Mouse (Mus musculus): Measurements from ENCODE around the gene Hmg20b. TPM values are rescaled to one million over a fixed set of nuclear protein-coding genes. Genes with fewer than 3 reads are reported as not detected.

The Hmg20b gene
- polyA plus RNA-seq, 1 experiment from 2014 or later: 122 TPM

DNA sequence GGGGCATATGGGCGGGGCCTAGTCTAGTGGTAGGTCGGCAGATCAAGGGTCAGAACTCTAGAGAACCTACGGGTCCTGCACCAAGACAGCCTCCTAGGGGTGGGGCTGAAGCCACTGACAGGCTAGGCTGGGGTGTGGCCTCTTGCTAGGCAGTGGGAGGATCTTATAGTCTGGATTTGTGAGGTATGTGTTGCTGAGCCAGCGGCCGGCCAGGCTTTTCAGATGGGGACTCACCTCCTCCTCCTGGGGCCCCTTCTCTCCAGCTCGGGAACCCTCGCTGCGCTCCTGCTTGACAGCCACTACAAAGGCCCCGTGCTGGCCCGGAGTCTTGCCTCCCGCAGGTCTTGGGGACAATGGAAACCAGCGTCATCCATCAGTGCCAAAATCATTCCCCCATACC, 1.1 kb downstream of the Hmg20b start:
- H3K9me3 ChIP-seq: no peaks in the 10 kb centered on the region
- peak overlapping the region; percentile 92 for H3K4me2 ChIP-seq
- peak overlapping the region; percentile 94 for H3K4me3 ChIP-seq (replicated peaks)
- H3K4me1 ChIP-seq (replicated peaks): peaks cover 47% of the 10 kb centered on the region
- WGBS: 5% methylated on average over 12 of the region's 12 CpGs
- H3K27me3 ChIP-seq: peaks cover 37% of the 10 kb centered on the region
- peak overlapping the region; percentile 91 for H3K9ac ChIP-seq (replicated peaks)
- ATAC-seq (ENCODE audit: insufficient number of reproducible peaks, insufficient read depth, low FRiP score, low TSS enrichment, low read depth): no peak
- H3K36me3 ChIP-seq: peaks cover 30% of the 10 kb centered on the region
- H3K27ac ChIP-seq: peak overlapping the region; percentile 81

DNA sequence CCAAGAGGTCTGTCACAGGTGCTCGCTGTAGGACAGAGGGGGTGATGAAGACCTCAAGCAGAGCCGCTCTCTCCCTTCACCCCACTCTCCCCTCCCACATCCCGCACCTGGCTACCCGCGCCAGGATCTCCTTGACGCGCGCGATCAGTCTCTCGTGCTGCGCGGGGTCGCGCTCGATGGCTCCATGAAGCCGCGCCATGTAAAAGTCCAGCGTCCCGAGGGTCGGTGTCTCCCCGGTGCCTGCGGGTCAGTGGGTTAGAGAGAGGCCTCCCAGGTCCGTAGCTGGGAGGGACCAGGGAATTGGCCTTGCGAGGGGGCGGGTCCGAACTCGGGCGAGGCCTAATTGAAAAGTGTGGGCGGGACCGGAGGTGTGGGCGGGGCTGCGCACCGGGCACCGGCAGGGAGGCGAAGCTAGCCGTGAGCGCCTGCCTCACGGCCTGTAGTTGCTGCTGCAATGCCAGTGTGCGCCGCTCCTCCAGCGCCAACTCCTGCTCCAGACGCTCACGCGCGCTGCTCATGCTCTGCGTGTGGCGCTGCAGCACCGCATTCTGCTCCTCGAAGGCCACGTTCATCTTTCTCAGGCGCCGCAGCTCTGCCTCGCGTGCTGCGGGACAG, 3.7 kb downstream of the Hmg20b start:
- Histone ChIP-seq H3K27ac (0 out of 2 replicates have a peak overlapping the region, but pooled peaks have one; percentile 35), H3K9ac (replicated peaks) (peak overlapping the region; percentile 47; the same call in 1 of the 2 replicates), H3K36me3 (peaks cover 30% of the 10 kb centered on the region), H3K9me3 (no peaks in the 10 kb centered on the region), H3K4me3 (replicated peaks) (peak overlapping the region; percentile 28), H3K27me3 (peaks cover 62% of the 10 kb centered on the region), H3K4me1 (replicated peaks) (peaks cover 49% of the 10 kb centered on the region), H3K4me2 (peak overlapping the region; percentile 58)
- ATAC-seq (ENCODE audit: insufficient number of reproducible peaks, insufficient read depth, low FRiP score, low TSS enrichment, low read depth): no peak
- WGBS: 5% methylated on average over 55 of the region's 55 CpGs

DNA sequence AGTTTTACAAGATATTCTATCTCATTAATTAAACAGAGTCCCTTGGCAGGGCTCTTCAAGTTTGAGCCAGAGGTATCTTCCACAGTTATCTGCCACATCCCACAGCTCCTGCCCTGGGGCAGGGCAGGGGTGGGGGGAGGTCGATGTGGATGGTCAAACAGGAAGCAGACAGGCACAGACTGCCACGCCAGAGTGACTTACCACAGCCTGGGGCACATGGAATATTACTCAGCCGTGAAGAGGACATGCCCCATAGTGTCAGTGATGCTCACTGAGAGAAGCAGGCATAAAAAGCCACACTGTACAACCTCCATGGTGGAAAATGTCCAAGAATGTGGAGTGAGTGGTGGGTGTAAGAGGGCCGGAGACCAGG, 5.1 kb downstream of the Hmg20b start:
- Histone ChIP-seq H3K36me3 (peaks cover 30% of the 10 kb centered on the region), H3K9ac (replicated peaks) (no peak overlapping the region), H3K27ac (no peak overlapping the region), H3K27me3 (peaks cover 75% of the 10 kb centered on the region), H3K9me3 (no peaks in the 10 kb centered on the region), H3K4me3 (replicated peaks) (no peak overlapping the region), H3K4me2 (no peak overlapping the region), H3K4me1 (replicated peaks) (peaks cover 42% of the 10 kb centered on the region)
- WGBS: 77% methylated on average over 4 of the region's 4 CpGs
- no peak for ATAC-seq (ENCODE audit: insufficient number of reproducible peaks, insufficient read depth, low FRiP score, low TSS enrichment, low read depth)

DNA sequence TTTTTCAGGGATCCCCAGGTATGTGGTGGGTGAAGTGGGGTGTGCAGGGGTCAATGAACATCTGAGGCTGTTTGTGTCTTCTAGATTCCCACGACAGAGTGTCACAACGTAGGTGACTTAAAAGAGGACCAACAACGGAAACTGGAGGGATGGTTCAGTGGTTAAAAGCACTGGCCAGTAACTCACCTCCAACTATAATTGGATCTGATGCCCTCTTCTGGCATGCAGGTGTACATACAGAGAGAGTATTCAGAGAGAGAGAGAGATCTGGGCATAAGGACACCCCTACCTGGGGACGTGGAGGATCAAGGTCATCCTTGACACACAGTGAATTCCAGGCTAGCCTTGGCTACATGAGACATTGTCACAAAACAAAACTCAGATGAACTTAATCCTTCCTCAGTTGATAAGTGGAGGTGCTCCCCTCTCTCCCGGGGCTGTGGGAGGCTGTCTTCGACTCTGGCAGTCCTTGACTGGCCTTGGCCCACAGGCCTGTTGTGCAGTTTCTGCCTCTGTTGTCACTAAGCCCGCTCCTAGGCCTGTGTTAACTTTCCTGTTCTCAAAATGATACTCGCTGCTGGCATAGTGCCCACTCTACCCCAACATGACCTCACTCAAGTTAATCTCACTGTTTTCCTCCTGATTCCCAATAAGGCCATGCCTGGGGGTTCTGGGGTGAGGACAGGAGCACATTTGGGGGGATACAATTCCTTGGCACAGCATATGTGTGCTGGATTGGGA, 5.7 kb downstream of the Hmg20b start:
- H3K9me3 ChIP-seq: no peaks in the 10 kb centered on the region
- no peak overlapping the region for H3K4me3 ChIP-seq (replicated peaks)
- no peak for ATAC-seq (ENCODE audit: insufficient number of reproducible peaks, insufficient read depth, low FRiP score, low TSS enrichment, low read depth)
- H3K36me3 ChIP-seq: peaks cover 30% of the 10 kb centered on the region
- no peak overlapping the region for H3K4me2 ChIP-seq
- H3K27me3 ChIP-seq: peaks cover 78% of the 10 kb centered on the region
- H3K4me1 ChIP-seq (replicated peaks): peaks cover 40% of the 10 kb centered on the region
- WGBS: 56% methylated on average over 8 of the region's 8 CpGs
- H3K9ac ChIP-seq (replicated peaks): no peak overlapping the region
- H3K27ac ChIP-seq: no peak overlapping the region

DNA sequence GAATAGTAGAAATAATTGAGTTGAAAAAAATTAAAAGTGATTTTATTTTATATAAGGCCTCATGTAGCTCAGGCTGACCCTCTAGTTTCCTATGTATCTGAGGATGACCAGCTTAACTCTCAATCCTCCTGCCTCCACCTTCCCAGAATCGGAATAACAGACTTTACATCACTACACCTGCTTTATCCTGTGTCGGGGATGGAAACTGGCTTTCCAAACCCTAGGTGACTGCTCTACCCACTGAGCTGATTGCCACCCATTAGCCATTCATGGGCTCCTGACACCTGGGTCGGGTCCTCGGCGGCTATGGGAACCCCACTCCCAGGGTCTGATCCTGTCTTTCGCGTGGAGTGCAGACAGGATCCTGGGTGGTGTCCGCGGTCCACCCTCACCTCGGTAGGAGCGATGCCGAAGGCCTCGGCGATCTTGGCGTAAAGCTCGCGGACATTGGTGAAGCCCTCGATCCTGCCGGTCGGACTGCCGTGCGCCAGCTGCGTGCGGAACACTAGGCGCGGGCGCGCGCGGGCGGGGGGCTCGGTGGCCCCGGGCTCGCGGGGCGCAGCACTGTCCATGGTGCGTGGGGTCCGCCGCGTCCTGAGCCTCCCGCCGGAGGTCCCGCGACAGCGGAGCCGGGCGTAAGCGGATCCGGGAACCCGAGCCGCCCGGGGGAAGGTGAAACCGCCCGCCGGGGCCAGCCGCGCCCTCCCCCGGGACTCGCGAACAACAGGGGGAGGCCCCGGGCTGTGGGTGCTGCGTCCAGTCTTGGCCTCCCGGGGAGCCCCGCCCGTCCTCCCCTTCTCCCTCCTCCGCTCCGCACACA, 7.4 kb downstream of the Hmg20b start, which contains the start of gene Gipc3:
Gene Gipc3 (minus strand): TSS at position 581 of the 820 bp plus-strand sequence.
- Histone ChIP-seq H3K4me2 (peak within 1 kb of the TSS; percentile 74), H3K9me3 (no peaks in the 10 kb centered on the region), H3K27ac (no peak within 1 kb of the TSS), H3K4me3 (replicated peaks) (peak within 1 kb of the TSS; percentile 48), H3K9ac (replicated peaks) (peak within 1 kb of the TSS; percentile 57), H3K36me3 (peaks cover 18% of the 10 kb centered on the region), H3K27me3 (peaks cover 87% of the 10 kb centered on the region), H3K4me1 (replicated peaks) (peaks cover 27% of the 10 kb centered on the region)
- ATAC-seq (ENCODE audit: insufficient number of reproducible peaks, insufficient read depth, low FRiP score, low TSS enrichment, low read depth): no peak
- WGBS: 4% methylated on average over 64 of the region's 67 CpGs

DNA sequence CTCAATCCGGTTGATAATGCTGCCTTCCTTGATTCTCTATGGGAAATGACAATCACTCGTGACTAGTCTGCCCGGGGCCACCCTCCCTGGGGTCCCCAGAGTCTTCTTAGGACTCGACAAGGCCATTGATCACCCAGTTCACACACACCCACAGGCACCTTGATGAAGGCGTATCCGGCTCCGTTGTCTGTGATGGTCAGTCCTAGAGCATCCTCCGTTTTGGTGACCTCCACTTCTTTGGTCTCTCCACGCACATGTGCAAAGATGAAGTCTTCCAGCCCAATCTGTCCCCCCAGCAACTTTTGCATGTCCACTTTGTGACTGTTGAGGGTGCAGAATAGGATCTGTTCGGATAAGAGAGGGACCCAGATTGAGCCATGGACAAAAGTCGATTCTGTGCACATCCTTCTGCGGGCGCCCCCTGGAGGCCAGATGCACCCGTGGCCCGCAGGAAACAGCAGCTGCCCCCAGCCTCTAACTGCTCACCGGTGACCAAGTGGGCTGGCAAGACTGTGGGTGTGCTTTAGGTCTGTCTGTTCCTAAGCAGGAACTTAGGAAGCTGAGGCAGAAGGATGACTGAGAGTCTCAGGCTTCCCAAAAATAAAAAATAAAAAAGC, 8.8 kb downstream of the Hmg20b start:
- ATAC-seq (ENCODE audit: insufficient number of reproducible peaks, insufficient read depth, low FRiP score, low TSS enrichment, low read depth): no peak
- Histone ChIP-seq H3K4me1 (replicated peaks) (peaks cover 13% of the 10 kb centered on the region), H3K27ac (no peak overlapping the region), H3K27me3 (peaks cover 88% of the 10 kb centered on the region), H3K36me3 (peaks cover 11% of the 10 kb centered on the region), H3K4me2 (no peak overlapping the region), H3K4me3 (replicated peaks) (no peak overlapping the region), H3K9ac (replicated peaks) (no peak overlapping the region), H3K9me3 (no peaks in the 10 kb centered on the region)
- 36% methylated on average over 16 of the region's 16 CpGs for WGBS

DNA sequence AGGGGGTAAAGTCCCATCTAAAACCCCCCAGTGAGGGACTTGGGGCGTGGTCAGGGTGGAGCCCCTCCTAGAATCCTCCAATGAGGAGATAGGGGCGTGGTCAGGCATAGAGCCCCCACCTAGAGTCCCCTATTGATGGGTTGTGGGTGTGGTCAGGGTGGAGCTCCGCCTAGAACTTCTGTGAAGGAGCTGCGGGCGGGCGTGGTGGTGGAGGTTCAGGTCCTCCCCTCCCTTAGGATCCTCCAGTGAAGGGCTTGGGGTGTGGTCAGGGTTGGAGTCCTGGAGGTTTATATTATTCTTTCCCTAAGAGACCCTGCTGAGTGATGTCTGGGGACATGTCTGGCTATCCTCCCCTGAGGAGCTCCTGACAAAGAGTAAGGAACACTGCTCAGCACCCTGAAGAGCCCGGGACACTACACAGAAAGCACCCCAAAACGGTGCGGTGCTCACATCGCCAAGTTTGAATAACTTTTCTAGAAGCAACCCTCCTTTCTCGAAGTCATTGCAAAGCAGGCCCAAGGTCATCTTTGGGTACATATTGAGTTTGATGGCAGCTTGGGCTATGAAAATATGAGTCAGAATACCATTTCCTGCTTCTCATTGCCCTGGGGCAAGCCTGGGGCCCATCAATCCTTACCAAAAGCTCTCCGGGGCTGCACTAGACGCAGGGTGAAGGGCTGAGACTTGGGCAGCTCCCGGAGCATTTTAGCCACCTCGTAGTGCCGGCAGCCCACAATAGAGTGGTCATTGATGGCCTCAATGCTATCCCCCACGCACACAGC, 9.5 kb downstream of the Hmg20b start:
- peaks cover 88% of the 10 kb centered on the region for H3K27me3 ChIP-seq
- H3K27ac ChIP-seq: no peak overlapping the region
- peaks cover 15% of the 10 kb centered on the region for H3K4me1 ChIP-seq (replicated peaks)
- 39% methylated on average over 17 of the region's 17 CpGs for WGBS
- no peak overlapping the region for H3K9ac ChIP-seq (replicated peaks)
- ATAC-seq (ENCODE audit: insufficient number of reproducible peaks, insufficient read depth, low FRiP score, low TSS enrichment, low read depth): no peak
- no peak overlapping the region for H3K4me2 ChIP-seq
- H3K9me3 ChIP-seq: no peaks in the 10 kb centered on the region
- peaks cover 7% of the 10 kb centered on the region for H3K36me3 ChIP-seq
- H3K4me3 ChIP-seq (replicated peaks): no peak overlapping the region

DNA sequence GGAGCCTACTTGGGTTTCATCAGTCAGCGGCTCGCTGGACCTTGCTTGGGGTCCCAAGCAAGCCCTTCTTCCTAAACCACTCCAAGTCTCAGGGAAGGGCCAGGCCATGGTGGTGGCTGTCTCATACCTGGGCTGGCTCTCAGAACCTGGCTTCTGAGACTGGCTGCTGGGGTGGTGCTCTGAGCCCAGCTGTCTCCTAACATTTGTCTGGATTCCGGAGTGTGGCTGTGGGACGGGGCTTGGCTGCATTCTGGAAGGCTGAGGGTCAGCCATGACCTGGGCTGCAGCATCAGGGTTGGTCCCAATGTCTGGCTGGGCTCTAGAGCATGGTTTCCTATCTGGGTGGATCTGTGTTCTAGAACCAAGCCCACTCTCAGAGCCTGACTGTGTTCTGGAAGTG, 13.7 kb downstream of the Hmg20b start:
- no peak overlapping the region for H3K9ac ChIP-seq (replicated peaks)
- no peak overlapping the region for H3K27ac ChIP-seq
- ATAC-seq (ENCODE audit: insufficient number of reproducible peaks, insufficient read depth, low FRiP score, low TSS enrichment, low read depth): no peak
- H3K36me3 ChIP-seq: no peaks in the 10 kb centered on the region
- no peak overlapping the region for H3K4me2 ChIP-seq
- peaks cover 21% of the 10 kb centered on the region for H3K4me1 ChIP-seq (replicated peaks)
- WGBS: 88% methylated on average over 4 of the region's 4 CpGs
- peaks cover 80% of the 10 kb centered on the region for H3K27me3 ChIP-seq
- no peaks in the 10 kb centered on the region for H3K9me3 ChIP-seq
- no peak overlapping the region for H3K4me3 ChIP-seq (replicated peaks)

DNA sequence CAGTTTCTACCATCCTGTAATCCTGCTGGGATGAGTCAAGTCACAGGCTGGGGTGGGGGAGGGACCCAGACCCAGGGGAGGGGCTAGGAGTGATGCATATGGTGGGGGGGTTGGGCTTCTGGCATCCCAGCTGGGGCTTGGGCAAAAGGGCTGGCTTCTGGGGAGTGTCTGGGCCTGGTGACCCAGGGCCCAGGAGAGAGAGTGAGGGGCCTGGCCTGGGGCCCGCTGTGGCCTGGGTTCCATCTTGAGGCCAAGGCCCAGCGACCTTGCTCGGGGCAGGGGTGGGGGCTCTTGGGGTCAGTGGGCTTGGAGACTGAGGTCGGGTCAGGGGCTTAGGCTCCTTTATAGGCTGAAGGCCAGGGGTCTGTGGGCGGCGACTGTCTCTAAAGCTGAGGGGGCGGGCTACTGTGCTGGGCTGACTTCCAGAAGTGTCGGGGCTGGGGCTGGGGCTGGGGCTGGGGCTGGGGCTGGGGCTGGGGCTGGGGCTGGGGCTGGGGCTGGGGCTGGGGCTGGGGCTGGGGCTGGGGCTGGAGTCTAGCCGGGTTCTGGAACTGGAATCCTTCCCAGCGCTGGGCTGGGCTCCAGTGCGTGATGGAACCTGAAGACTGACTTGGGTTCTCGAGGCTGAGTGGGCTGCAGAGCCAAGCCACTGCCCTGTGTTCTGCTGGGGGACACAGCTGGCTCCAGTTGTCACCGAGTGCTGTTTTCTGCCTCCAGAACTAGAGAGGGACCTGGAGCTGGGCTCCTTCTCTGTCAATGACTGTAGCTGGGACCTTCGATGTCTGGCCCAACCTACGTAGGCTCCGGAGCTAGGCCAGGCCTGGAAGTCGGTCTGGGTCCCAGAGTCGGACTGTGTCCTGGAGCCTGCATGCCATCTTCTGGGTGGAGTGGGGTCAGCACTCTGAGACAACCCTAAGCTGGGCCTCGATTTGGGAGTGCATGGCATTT, 14.6 kb downstream of the Hmg20b start:
- peaks cover 21% of the 10 kb centered on the region for H3K4me1 ChIP-seq (replicated peaks)
- H3K9me3 ChIP-seq: no peaks in the 10 kb centered on the region
- H3K4me3 ChIP-seq (replicated peaks): no peak overlapping the region
- H3K4me2 ChIP-seq: peak overlapping the region; percentile 22
- H3K27ac ChIP-seq: peak overlapping the region; percentile 64
- 39% methylated on average over 19 of the region's 19 CpGs for WGBS
- ATAC-seq (ENCODE audit: insufficient number of reproducible peaks, insufficient read depth, low FRiP score, low TSS enrichment, low read depth): peak; percentile 33
- peaks cover 74% of the 10 kb centered on the region for H3K27me3 ChIP-seq
- no peaks in the 10 kb centered on the region for H3K36me3 ChIP-seq
- H3K9ac ChIP-seq (replicated peaks): peak overlapping the region; percentile 28; the same call in 1 of the 2 replicates
